Mouse (Mus musculus): ENCODE data around the gene Fam114a1. TPM values are rescaled to one million over a fixed set of nuclear protein-coding genes. Genes with fewer than 3 reads are reported as not detected.

Fam114a1 gene
- polyA plus RNA-seq, 1 experiment from 2014 or later: 41.4 TPM

GRCm38 (mm10) chr5:65040463-65040862 lies 70.6 kb downstream of the Fam114a1 start:
- WGBS: 72% methylated on average over 5 of the region's 5 CpGs
- H3K4me2 ChIP-seq: no peak overlapping the region

DNA sequence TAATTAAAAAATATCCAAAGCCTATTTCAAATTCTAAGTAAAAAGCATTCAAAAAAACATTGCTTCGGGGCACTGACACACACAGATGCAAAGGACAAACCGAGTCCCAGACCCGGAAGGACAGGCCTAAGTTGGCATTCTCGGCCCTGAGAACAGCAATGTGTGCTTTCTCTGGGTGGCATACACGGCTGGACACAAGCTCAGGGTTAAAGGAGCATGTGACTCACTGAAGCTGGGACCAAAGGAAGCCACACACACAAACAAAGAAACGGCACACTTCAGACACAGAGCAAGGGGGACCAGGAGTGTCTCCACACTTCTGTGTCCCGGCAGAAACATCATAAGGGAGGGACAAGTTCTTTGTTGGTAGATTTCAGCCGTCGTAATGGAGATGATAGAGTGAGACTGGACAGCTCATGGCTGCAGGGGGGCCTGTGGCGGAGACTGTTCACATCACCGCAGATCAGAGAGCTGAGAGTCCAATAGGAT lies 73.6 kb downstream of the Fam114a1 start:
- no peaks in the 10 kb centered on the region for H3K9me3 ChIP-seq (replicated peaks)
- H3K4me1 ChIP-seq: peaks cover 17% of the 10 kb centered on the region
- H3K9ac ChIP-seq: no peak overlapping the region
- 73% methylated on average over 11 of the region's 11 CpGs for WGBS
- H3K27me3 ChIP-seq: no peaks in the 10 kb centered on the region
- H3K4me3 ChIP-seq (replicated peaks): no peak overlapping the region
- no peak for ATAC-seq (replicated peaks; ENCODE audit: low FRiP score)
- no peak overlapping the region for H3K27ac ChIP-seq
- H3K4me2 ChIP-seq: no peak overlapping the region
- no peaks in the 10 kb centered on the region for H3K36me3 ChIP-seq

More at GRCm38 (mm10) chr5:65040463-65040862, 70.6 kb downstream of the Fam114a1 start:
- no peaks in the 10 kb centered on the region for H3K9me3 ChIP-seq (replicated peaks)
- no peak overlapping the region for H3K4me3 ChIP-seq (replicated peaks)
- ATAC-seq (replicated peaks; ENCODE audit: low FRiP score): no peak
- no peak overlapping the region for H3K27ac ChIP-seq
- peaks cover 12% of the 10 kb centered on the region for H3K4me1 ChIP-seq
- no peak overlapping the region for H3K9ac ChIP-seq
- peaks cover 9% of the 10 kb centered on the region for H3K36me3 ChIP-seq
- H3K27me3 ChIP-seq: no peaks in the 10 kb centered on the region

DNA sequence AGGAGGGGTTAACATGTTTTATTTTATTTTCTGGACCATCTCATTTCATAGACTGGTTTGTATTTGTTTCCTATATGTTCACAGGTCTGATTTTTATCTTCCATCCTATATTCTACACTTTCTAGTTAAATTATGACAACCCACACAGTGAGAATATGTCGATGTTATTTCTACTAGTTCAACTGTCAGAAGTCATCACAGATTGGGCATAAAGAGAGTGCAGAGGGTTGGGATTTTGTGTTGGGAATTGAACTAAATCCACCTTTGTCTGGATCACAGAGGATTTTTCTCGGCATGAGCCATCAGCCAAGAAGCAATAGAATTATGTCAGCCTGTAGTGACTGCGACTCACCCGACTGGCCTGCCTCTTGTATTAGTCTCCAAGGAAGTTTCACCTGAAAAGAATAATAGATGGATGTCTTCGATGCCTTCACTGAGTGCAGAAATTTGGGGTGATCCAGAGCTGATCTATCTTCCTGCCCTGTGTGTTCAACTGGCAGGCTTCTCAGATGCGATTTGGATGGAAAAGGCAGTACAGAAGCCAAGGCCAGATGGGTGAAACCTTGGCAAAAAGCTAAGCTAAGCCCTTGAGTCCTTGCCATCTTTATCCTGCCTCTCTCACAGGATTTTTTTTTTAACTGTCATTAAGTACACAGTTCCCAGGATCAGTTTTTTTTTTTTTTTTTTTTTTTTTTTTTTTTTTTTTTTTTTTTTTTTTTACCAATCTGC lies 75.9 kb downstream of the Fam114a1 start:
- H3K27ac ChIP-seq: no peak overlapping the region
- 75% methylated on average over 6 of the region's 6 CpGs for WGBS
- peaks cover 7% of the 10 kb centered on the region for H3K4me1 ChIP-seq
- H3K9me3 ChIP-seq (replicated peaks): no peaks in the 10 kb centered on the region
- no peak overlapping the region for H3K4me2 ChIP-seq
- no peak overlapping the region for H3K4me3 ChIP-seq (replicated peaks)
- no peak overlapping the region for H3K9ac ChIP-seq
- H3K27me3 ChIP-seq: no peaks in the 10 kb centered on the region
- no peaks in the 10 kb centered on the region for H3K36me3 ChIP-seq
- ATAC-seq (replicated peaks; ENCODE audit: low FRiP score): no peak

DNA sequence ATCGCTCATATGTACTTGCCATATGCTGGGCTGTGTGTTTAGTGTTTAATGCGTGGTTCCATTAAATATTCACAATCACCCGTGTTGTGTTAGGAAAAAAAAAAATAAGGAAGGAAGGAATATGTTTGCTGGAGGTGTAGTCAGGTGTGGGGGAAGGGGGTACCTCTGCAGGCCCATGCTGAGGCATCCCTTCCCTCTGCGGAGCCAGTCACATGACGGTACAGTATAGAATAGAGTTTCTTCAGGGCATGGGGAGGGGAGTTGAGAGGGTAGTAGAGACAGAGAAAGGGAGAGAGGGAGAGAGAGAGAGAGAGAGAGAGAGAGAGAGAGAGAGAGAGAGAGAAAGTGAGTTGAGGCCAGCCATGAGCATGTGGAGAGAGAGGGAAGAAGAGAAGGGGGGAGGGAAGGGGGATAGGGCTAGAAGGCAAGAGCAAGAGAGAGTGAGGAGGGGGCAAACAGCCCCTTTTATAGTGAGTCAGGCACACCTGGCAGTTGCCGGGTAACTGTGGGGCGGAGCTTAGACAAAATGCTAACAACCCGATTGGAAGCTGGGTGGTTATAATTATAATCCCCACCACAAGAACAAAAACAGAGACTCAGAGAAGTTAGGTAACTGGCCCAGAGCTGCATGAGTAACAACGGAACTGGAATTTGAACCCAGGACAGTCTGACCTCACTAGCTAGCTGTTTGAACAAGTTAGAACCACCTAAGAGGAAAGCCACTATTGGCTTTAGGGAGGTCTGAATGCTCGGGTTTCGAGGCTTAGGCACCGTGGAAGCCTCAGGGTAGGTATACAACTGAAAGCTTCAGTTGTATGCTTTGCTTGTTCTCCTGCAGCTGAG lies 76.8 kb downstream of the Fam114a1 start:
- Histone ChIP-seq H3K27ac (peak overlapping the region; percentile 43), H3K4me3 (replicated peaks) (no peak overlapping the region), H3K9ac (no peak overlapping the region; the same call in 1 of the 2 replicates), H3K4me2 (0 out of 2 replicates have a peak overlapping the region, but pooled peaks have one; percentile 17), H3K4me1 (peaks cover 7% of the 10 kb centered on the region), H3K27me3 (no peaks in the 10 kb centered on the region), H3K36me3 (no peaks in the 10 kb centered on the region), H3K9me3 (replicated peaks) (no peaks in the 10 kb centered on the region)
- 61% methylated on average over 12 of the region's 12 CpGs for WGBS
- peak; percentile 64 for ATAC-seq (replicated peaks; ENCODE audit: low FRiP score)

- Histone ChIP-seq H3K4me3 (replicated peaks) (no peak overlapping the region), H3K9ac (no peak overlapping the region; the same call in 1 of the 2 replicates), H3K4me2 (0 out of 2 replicates have a peak overlapping the region, but pooled peaks have one; percentile 17), H3K27me3 (no peaks in the 10 kb centered on the region), H3K4me1 (peaks cover 10% of the 10 kb centered on the region), H3K27ac (peak overlapping the region; percentile 43), H3K36me3 (no peaks in the 10 kb centered on the region), H3K9me3 (replicated peaks) (no peaks in the 10 kb centered on the region)
- 55% methylated on average over 12 of the region's 12 CpGs for WGBS
- peak; percentile 82 for ATAC-seq (replicated peaks; ENCODE audit: low FRiP score)
Observed at GRCm38 (mm10) chr5:65047285-65047855, 77.5 kb downstream of the Fam114a1 start.

GRCm38 (mm10) chr5:65049880-65050279 lies 80.0 kb downstream of the Fam114a1 start:
- no peak for ATAC-seq (replicated peaks; ENCODE audit: low FRiP score)
- WGBS: 85% methylated on average over 5 of the region's 5 CpGs

DNA sequence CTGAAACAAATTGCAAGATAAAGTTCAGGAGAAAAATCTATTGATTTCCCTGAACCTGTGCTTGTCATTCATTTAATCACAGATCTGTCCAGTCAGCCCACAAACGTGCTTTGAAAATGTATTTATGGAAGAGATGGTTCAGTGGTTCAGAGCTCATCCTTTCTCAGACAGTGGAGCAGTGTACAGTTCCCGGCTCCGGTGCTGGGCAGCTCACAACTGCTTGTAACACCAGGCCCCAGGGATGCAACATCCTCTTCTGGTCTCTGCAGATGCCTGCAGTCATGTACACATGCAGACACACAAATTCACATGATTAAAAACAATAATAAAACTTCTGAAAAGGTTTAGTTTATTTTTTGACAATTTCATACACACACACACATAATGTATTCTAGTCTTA lies 81.6 kb downstream of the Fam114a1 start:
- H3K27me3 ChIP-seq: no peaks in the 10 kb centered on the region
- no peak overlapping the region for H3K4me2 ChIP-seq
- no peak overlapping the region for H3K4me3 ChIP-seq (replicated peaks)
- H3K9me3 ChIP-seq (replicated peaks): no peaks in the 10 kb centered on the region
- no peaks in the 10 kb centered on the region for H3K36me3 ChIP-seq
- ATAC-seq (replicated peaks; ENCODE audit: low FRiP score): no peak
- peaks cover 11% of the 10 kb centered on the region for H3K4me1 ChIP-seq
- WGBS: 62% methylated on average over 3 of the region's 3 CpGs
- no peak overlapping the region for H3K27ac ChIP-seq
- H3K9ac ChIP-seq: no peak overlapping the region

More at GRCm38 (mm10) chr5:65049880-65050279, 80.0 kb downstream of the Fam114a1 start:
- peaks cover 11% of the 10 kb centered on the region for H3K4me1 ChIP-seq
- no peak overlapping the region for H3K4me2 ChIP-seq
- no peaks in the 10 kb centered on the region for H3K27me3 ChIP-seq
- no peaks in the 10 kb centered on the region for H3K9me3 ChIP-seq (replicated peaks)
- no peaks in the 10 kb centered on the region for H3K36me3 ChIP-seq
- H3K27ac ChIP-seq: no peak overlapping the region
- H3K9ac ChIP-seq: no peak overlapping the region
- H3K4me3 ChIP-seq (replicated peaks): no peak overlapping the region

DNA sequence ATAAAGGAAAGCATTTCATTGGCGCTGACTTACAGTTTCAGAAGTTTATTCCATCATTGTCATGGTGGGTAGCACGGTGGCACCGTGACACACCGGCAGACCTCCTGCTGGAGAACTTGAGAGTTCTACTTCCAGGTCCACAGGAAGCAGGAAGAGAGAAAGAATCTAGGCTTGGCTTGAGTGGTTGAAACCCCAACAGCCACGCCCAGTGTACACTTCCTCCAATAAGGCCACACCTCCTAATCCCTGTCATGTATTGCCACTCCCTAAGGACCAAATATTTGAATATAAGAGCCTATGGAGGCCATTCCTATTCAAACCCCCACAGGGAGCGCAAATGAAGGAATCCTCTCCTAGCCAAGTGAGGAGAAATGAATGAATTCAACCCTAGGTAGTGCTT lies 87.7 kb downstream of the Fam114a1 start:
- no peaks in the 10 kb centered on the region for H3K9me3 ChIP-seq (replicated peaks)
- ATAC-seq (replicated peaks; ENCODE audit: low FRiP score): no peak
- no peaks in the 10 kb centered on the region for H3K4me1 ChIP-seq
- H3K4me3 ChIP-seq (replicated peaks): no peak overlapping the region
- H3K27ac ChIP-seq: no peak overlapping the region
- 92% methylated on average over 6 of the region's 6 CpGs for WGBS
- H3K27me3 ChIP-seq: no peaks in the 10 kb centered on the region
- H3K36me3 ChIP-seq: no peaks in the 10 kb centered on the region
- H3K4me2 ChIP-seq: no peak overlapping the region
- no peak overlapping the region for H3K9ac ChIP-seq

GRCm38 (mm10) chr5:65059806-65060205 lies 89.9 kb downstream of the Fam114a1 start:
- Histone ChIP-seq H3K4me3 (replicated peaks) (no peak overlapping the region), H3K4me1 (no peaks in the 10 kb centered on the region), H3K9me3 (replicated peaks) (no peaks in the 10 kb centered on the region), H3K27me3 (no peaks in the 10 kb centered on the region), H3K9ac (no peak overlapping the region), H3K27ac (no peak overlapping the region), H3K4me2 (no peak overlapping the region), H3K36me3 (no peaks in the 10 kb centered on the region)
- WGBS: 75% methylated on average over 2 of the region's 2 CpGs
- no peak for ATAC-seq (replicated peaks; ENCODE audit: low FRiP score)

GRCm38 (mm10) chr5:65062236-65062635 lies 92.4 kb downstream of the Fam114a1 start:
- H3K27ac ChIP-seq: no peak overlapping the region
- no peak overlapping the region for H3K9ac ChIP-seq
- no peaks in the 10 kb centered on the region for H3K36me3 ChIP-seq
- H3K9me3 ChIP-seq (replicated peaks): no peaks in the 10 kb centered on the region
- H3K27me3 ChIP-seq: no peaks in the 10 kb centered on the region
- WGBS: 92% methylated on average over 4 of the region's 4 CpGs
- no peak overlapping the region for H3K4me2 ChIP-seq
- ATAC-seq (replicated peaks; ENCODE audit: low FRiP score): no peak
- no peak overlapping the region for H3K4me3 ChIP-seq (replicated peaks)
- H3K4me1 ChIP-seq: no peaks in the 10 kb centered on the region

DNA sequence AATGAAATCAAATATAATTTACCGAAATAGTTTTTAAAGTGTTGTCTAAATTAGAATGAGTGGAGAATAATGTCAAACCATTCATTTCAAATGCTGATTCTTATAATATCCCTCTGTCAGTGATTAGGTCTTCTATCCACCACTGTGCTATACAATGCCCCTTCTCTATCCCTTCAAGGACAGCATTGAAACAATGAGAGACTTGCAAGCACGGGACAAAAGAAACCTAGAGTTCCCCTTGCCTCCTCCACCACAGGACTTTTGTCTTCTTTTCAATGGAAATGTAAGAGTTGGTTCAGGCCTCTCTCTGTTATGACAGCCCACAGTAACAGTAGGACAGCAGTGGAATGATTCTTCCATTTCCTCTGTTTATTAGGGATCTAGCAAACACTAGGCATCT lies 93.4 kb downstream of the Fam114a1 start:
- no peaks in the 10 kb centered on the region for H3K27me3 ChIP-seq
- H3K4me1 ChIP-seq: no peaks in the 10 kb centered on the region
- no peak overlapping the region for H3K4me3 ChIP-seq (replicated peaks)
- ATAC-seq (replicated peaks; ENCODE audit: low FRiP score): no peak
- H3K9me3 ChIP-seq (replicated peaks): no peaks in the 10 kb centered on the region
- H3K36me3 ChIP-seq: no peaks in the 10 kb centered on the region
- 91% methylated on average over 2 of the region's 2 CpGs for WGBS
- H3K27ac ChIP-seq: no peak overlapping the region
- H3K4me2 ChIP-seq: no peak overlapping the region
- no peak overlapping the region for H3K9ac ChIP-seq

DNA sequence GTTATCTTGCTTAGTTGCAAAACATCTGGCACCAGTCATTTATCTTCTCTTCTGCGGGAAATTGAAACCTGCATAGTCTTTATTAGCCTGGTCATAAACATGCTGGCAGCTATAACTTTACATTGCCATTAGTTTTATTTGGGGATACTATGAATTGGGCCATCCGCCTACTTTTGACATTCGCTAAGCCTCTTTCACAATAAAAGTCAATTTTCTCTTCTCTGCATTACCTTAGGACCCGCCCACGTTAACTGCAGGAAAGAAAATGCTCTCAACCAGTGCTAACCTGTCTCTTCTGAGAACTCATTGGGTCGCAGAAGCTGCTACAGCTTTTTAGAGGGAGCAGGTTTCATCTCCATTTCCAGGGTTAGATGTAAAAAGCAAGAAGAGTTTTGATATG lies 98.3 kb downstream of the Fam114a1 start:
- WGBS: 50% methylated on average over 6 of the region's 6 CpGs
- Histone ChIP-seq H3K4me2 (no peak overlapping the region), H3K27me3 (no peaks in the 10 kb centered on the region), H3K36me3 (no peaks in the 10 kb centered on the region), H3K27ac (no peak overlapping the region), H3K9ac (no peak overlapping the region), H3K4me1 (no peaks in the 10 kb centered on the region), H3K4me3 (replicated peaks) (no peak overlapping the region), H3K9me3 (replicated peaks) (no peaks in the 10 kb centered on the region)
- no peak for ATAC-seq (replicated peaks; ENCODE audit: low FRiP score)
